Mouse (Mus musculus) adrenal gland (tissue): ENCODE results near the gene Gltpd2.
"Not testable (repeated sequence)": the region's sequence is repeated elsewhere in the genome, so short reads cannot be mapped to it uniquely, and the experiment has no call there.

ENCODE experiments used
- intact Hi-C: fragments of 180-260 bp; cut with DNase I; formaldehyde crosslinking; loops from one replicate; pipeline ENCODE4 v1.15.1; 2025

Gltpd2 gene

DNA sequence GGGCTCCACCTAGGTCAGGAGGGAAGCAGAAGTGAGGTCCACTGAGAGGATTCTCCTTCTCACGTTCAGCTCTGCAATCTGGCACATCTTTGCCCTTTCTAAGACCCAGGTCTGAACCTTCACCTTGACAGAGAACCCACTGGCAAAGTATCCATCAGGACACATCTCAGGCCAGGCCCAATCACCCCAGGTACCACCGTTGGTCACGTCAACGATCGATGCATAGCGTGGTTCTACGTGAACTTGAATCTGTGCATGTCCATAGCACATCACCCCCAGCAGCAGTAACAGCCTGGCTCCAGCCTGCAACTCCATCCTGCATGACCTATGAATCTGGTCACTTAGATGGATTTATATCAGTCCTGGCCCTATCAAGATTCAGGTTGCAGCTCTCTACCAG lies 4.7 kb upstream of the Gltpd2 start, which contains the start of gene Vmo1:
Vmo1 (minus strand) TSS at position 329 of the 400 bp plus-strand sequence.
- intact Hi-C loops = no loop called here

- intact Hi-C loops = loop anchor here (2.0 to 5.0 kb wide), 3 partner anchors 88 to 241 kb away; no protein-coding TSS in a partner anchor
These were observed 2.6 kb upstream of the Gltpd2 start for GRCm38 (mm10) chr11:70516352-70516751.

DNA sequence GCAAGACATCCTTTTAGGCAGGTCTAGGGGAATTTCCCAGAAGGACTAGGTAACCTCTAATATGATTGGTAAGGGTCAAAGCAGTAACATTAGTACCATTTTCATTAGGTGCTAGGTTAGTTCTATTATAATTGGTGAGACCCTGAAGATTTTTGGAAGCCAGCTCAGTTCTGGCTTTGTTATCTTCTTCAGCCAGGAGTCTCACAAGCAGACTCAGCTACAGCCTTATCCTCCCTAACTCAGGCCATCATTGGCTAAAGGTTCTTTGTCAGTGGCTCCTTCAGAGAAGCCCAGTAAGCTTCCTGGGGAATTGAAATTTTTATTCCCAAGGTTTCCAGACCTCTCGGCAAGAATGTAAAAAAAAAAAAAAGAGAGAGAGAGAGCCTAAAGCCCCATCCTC lies 560 bp upstream of the Gltpd2 start:
- intact Hi-C loops = loop anchor here (5.0 kb wide), 2 partner anchors 104 to 239 kb away; no protein-coding TSS in a partner anchor

GRCm38 (mm10) chr11:70520178-70520769 lies 1.3 kb downstream of the Gltpd2 start:
- intact Hi-C loops = no loop called here

DNA sequence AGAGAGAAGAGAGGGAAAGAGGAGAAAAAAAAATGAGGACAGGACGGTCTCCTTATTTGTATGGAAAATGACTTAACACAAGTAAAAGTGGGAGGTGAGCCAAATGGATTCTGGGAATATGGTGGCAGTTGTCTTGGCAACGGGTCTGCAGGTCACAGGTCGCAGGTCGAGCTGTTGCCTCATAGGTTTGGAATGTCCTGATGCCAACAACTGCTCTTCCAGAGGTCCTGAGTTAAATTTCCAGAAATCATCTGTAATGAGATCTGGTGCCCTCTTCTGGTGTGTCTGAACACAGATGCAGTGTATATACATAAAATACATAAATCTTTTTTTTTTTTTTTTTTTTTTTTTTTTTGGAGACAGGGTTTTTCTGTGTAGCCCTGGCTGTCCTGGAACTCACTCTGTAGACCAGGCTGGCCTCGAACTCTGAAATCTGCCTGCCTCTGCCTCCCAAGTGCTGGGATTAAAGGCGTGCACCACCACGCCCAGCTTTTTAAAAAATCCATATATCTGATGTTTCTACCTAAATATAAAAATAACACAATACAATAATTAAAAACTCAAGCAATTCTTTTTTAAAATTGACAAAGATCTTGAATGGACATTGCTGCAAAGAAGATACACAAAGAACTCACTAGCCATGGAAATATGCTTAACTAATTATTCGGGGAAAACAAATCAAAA lies 4.5 kb downstream of the Gltpd2 start:
- intact Hi-C loops = not testable (repeated sequence)

DNA sequence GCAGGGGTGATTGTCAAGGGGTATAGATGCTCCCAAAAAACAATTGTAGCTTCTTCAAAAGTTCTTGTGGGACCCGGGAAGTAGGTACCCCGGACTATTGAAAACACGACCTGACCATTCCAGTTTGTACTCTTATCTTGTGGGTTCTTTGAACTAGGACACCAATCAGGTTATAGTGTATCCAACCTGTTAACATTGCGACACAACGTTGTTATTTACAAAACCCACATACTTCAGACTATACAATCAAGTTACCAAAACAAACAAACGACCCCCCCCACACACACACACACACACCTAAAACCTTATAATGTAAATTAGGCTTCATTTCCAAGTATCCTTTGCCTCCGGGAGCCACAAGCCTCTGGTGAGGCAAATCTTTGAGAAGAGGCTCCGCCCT lies 5.8 kb downstream of the Gltpd2 start:
- intact Hi-C loops = no loop called here

GRCm38 (mm10) chr11:70525184-70525678 lies 6.2 kb downstream of the Gltpd2 start, which contains the start of gene Psmb6:
TSS of gene Psmb6 (plus strand) at chr11:70525367.
- intact Hi-C loops = no loop called here

- intact Hi-C loops = no loop called here
These were observed 6.7 kb downstream of the Gltpd2 start for GRCm38 (mm10) chr11:70525726-70526125.

DNA sequence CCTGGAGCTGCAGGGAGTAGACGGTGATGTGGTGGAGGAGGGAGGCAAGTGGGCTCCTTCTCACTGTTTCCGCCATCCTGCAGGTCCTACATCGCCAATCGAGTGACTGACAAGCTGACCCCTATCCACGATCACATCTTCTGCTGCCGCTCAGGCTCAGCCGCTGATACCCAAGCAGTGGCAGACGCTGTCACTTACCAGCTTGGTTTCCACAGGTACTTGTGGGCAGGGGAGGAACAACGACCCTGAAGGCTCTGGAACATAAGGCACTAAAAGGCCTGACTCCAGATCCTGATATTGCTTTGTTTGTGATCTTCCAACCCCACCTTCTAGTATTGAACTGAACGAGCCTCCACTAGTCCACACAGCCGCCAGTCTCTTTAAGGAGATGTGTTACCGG lies 7.2 kb downstream of the Gltpd2 start:
- intact Hi-C loops = no loop called here

DNA sequence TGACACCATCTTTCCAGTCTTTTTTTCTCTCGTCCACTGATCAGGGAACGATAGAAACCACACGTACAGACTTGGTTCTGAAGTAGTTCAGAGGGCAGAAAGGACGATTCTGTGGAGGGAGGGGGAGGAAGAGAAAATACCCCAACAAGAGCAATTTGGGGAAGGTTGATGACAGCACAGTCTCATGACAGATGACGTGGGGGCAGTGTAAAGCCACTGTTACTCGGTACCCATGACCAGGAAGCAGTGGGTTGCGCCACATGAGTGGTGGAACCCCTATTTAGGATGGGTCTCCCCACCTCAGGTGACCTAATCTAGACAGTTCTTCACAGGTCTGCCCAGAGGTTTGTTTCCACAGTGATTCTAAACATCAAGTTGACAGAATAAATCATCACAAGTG lies 9.6 kb downstream of the Gltpd2 start:
- intact Hi-C loops = no loop called here

DNA sequence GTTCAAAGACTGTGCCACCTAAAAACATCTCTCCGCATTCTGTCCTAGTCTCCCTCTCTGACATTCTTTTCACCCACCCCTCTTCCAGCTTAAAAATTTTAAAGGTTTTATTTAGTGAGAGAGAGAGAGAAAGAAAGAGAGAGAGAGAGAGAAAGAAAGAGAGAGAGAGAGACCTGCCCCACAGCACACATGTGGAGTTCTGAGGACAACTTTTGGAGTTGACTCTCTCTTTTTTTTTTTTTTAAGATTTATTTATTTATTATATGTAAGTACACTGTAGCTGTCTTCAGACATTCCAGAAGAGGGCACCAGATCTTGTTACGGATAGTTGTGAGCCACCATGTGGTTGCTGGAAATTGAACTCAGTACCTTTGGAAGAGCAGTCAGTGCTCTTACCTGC lies 12.1 kb downstream of the Gltpd2 start:
- intact Hi-C loops = loop anchor here (5.0 kb wide), 1 partner anchor 76 kb away; no protein-coding TSS in a partner anchor

- intact Hi-C loops = loop anchor here (5.0 kb wide), 1 partner anchor 74 kb away; no protein-coding TSS in a partner anchor
These were observed 13.8 kb downstream of the Gltpd2 start, which contains the start of gene Gm40193 for GRCm38 (mm10) chr11:70532839-70533238. TSS of gene Gm40193 (minus strand) at chr11:70532939.

DNA sequence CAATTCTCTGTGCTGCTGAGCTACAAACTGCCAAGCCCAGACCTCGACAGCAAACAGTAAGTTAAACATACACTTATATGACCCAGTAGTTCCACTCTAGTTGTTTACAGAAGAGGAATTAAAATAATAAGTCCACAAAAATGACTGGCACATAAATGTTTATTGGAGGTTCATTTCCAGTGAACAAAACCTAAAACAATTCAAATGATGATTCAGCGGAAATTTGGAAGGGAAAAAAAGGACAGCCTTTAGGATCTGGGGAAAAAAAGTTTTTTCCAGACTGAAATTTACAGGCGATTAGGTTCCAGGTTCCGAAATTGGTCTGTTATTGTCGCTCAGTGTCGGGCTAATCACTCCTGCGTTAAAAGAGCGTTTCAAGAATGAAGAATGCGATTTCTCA lies 20.4 kb downstream of the Gltpd2 start:
- intact Hi-C loops = no loop called here

DNA sequence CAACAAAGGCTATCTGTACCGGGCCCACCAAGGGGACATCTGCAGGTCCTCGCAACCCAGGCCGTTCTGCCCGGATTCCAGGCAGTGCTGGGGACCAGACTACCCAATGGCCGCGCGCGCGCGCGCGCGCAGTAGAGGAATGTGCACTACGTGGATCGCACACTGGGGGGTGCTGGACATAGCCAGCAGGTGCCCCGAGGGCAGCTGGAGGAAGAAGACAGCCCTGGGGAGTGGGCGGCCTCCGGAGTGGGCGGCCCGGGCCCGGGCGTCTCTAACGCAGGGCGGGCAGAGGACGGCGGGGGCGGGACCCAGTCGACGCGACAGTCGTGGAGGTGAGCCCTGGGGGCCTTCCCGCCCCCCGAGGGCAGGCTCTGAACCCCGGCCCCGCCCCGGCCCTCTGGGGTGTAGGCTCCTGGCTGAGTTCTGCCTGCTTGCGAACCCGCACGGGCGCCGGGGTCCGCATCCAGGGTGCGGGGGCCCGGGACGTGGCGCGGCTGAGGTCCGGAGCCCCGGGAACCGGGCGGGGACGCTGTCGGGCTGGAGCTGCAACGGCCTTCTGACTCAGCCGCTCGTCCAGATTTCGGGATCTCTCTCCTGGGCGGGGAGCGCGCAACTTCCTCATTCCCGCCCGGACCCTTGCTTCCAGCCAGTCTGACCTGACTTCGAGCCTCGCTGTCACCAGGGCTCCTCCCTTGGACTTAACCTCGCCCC lies 21.0 kb downstream of the Gltpd2 start, which contains the start of gene Pld2:
Pld2 (plus strand) TSS at position 188 of the 711 bp plus-strand sequence.
- intact Hi-C loops = no loop called here

DNA sequence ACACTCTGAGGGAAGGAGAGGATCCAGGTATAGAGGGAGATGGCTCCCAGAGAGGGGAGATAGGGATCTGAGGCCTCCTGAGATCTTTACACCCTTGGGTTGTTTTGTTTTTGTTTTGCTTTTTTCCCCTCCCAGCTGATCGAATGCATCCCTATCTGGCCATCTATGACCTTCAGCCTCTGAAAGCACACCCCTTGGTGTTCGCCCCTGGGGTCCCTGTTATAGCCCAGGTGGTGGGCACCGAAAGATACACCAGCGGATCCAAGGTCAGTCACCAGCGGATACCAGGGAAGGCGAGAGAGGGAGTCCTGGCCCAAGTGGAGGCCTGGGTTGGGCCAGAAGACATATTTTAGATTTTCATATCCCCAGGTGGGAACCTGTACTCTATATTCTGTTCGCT lies 21.9 kb downstream of the Gltpd2 start:
- intact Hi-C loops = no loop called here

DNA sequence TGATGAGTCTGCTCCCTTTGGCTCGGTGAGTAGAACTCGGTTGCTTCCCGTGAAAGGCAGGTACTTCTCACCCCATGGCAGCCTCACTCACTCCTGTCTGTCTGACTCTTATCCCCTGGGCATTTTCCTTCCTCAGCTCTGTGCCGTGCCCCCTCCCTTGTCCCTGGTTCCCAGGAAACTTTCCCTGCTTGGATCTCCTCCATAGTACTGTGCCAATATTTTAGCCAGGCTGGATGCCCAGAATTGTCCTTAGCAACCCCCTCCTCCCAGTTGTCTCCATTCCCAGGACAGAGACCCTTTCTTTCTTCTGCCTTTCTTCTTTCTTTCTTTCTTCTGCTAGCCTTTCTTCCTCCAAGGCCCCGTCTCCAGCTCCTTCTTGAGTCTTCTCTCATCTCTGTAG lies 22.4 kb downstream of the Gltpd2 start:
- intact Hi-C loops = no loop called here

DNA sequence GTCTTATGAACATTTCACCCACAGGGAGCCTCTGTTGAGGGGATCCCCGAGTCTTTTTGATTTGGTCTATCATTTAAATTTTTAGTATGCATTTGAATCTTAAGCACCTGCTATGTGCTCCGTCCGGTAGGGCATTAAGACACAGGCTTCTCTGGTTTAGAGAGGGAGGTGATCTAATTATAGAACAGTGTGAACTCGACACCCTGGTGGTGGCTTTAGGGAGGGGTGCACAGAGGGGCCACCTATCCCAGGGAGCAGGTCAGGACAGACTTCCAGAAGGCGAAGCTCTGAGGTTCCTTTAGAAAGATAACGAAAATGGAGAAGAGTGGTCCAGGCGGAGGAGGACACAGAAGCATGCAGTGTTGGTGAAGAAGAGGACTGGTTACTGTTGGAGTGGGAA lies 25.5 kb downstream of the Gltpd2 start:
- intact Hi-C loops = no loop called here

DNA sequence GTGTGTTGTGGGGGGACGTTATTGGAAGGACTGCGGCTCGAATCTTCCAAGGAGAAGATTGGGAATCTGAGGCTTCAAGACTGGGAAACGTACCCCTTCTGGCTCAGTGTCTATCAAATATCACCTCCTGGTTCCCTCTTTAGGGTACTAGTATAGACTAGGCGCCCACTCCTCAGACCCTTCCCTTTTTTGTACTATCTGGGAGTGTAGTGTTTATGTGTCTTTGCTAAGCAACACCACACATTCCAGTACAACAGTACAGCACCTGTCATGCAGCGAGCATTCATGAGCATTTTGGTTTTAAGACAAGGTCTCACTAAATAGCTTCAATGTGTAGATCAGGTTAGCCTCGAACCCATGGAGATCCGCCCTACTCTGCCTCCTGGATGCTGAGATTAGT lies 32.5 kb downstream of the Gltpd2 start:
- intact Hi-C loops = no loop called here

- intact Hi-C loops = no loop called here
These were observed 34.9 kb downstream of the Gltpd2 start for GRCm38 (mm10) chr11:70553940-70554339.

GRCm38 (mm10) chr11:70557545-70557944 lies 38.5 kb downstream of the Gltpd2 start:
- intact Hi-C loops = no loop called here

DNA sequence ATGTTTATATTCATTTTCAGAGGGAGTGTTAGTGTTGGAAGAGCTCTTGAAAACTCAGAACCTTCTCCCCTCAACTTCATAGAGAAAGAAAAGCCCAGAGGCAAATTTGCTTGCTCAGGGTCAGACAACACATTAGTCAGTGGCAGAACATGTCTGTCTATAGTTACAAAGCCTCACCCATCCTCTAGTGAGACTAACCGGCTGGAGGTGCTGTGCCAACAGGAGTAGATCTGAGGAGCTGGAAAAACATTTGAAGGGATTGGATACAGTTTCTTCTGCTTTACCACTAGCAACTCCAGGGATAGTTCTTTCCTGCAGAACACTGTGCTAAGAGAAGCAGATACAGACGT lies 42.9 kb downstream of the Gltpd2 start:
- intact Hi-C loops = no loop called here
